In the genomic region with DNA sequence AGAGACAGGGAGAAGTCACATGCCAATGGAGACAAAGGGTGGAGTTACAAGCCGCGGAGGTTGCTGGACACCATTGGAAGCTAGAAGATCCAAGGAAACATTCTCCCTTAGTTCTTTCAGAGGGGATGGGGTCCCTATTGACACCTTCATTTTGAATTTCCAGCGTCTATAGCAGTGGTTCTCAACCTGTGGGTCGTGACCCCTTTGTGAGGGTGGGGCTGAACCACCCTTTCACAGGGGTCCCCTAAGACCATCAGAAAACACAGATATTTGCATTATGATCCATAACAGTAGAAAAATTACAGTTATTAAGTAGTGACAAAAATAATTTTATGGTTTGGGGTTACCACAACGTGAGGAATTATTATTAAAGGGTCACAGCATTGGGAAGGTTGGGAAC, we compare ENCODE assay signal across 13 mouse cellular contexts.
"Had no signal": no experiment of that assay in that cellular context is flagged by ENCODE, and none has a peak within 500 bp of the region (broad histone marks: within the 10 kb centered on the region; RNA-seq: fewer than 3 reads in every experiment).

No protein-coding gene starts in this region.

- DNase-seq: retina, postnatal 1 day; right cerebral cortex, adult 18-20 months; right cerebral cortex, postnatal 14 days; right cerebral cortex, postnatal 25 days; right cerebral cortex, postnatal 4 days; spleen, adult 18-20 months; thymus, adult 18-20 months; thymus, adult 2 months; thymus, postnatal 25 days had no signal

- H3K36me3 ChIP-seq: neural tube, embryonic 13.5 days; neural tube, embryonic 15.5 days; stomach, embryonic 15.5 days had no signal

- H3K9ac ChIP-seq: neural tube, embryonic 13.5 days; neural tube, embryonic 15.5 days; stomach, embryonic 15.5 days had no signal

- H3K27ac ChIP-seq: neural tube, embryonic 13.5 days; neural tube, embryonic 15.5 days; stomach, embryonic 15.5 days; stomach, postnatal 0 days had no signal

- H3K4me3 ChIP-seq: neural tube, embryonic 13.5 days; neural tube, embryonic 15.5 days; stomach, embryonic 15.5 days had no signal

- H3K27me3 ChIP-seq: neural tube, embryonic 13.5 days; neural tube, embryonic 15.5 days; stomach, embryonic 15.5 days had no signal

- H3K4me2 ChIP-seq: neural tube, embryonic 13.5 days; neural tube, embryonic 15.5 days; stomach, embryonic 15.5 days had no signal

- H3K9me3 ChIP-seq: neural tube, embryonic 13.5 days; neural tube, embryonic 15.5 days; stomach, embryonic 15.5 days had no signal

- H3K4me1 ChIP-seq: neural tube, embryonic 15.5 days; stomach, embryonic 15.5 days had no signal
